Mouse (Mus musculus): Measurements from ENCODE around the gene Mboat1.

GRCm38 (mm10) chr13:30136243-30136922 is at the start of gene Mboat1:
- TF ChIP-seq CTCF (IDR thresholded peaks at IDR 0.05; ENCODE audit: low read depth) (no peak), EP300 (IDR thresholded peaks at IDR 0.05; ENCODE audit: low read depth) (no peak)
